Mouse (Mus musculus): ENCODE measurements at regions not wholly inside any gene's neighbourhood (a gene's known extent, or its start where the extent isn't known, plus 50 kb on each side); places are given as distances from the start of the nearest gene placed in this dataset.

DNA sequence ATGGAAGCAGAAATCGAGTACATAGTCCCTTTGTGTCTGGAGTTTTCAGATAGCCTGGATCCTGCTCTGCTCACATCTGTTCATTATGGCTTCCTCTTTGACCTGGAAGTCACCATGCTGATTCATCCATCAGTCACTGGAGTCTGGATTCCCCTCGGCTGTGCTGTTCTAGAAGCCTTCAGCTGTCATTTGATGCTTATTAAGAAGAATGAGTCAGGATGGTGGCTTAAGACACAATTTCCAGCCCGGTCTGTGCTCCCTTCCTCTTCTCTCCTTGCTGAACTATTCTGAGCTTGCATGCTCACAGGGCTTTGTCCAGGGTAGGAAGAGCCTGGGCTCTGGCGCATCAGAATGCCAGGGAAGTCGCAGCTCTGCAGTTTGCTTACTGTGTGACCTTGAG, 1398.2 kb upstream of the A1bg start:
- ATAC-seq (ENCODE audit: extremely low read depth, insufficient number of reproducible peaks, low FRiP score, poor library complexity, severe bottlenecking) = no peak

DNA sequence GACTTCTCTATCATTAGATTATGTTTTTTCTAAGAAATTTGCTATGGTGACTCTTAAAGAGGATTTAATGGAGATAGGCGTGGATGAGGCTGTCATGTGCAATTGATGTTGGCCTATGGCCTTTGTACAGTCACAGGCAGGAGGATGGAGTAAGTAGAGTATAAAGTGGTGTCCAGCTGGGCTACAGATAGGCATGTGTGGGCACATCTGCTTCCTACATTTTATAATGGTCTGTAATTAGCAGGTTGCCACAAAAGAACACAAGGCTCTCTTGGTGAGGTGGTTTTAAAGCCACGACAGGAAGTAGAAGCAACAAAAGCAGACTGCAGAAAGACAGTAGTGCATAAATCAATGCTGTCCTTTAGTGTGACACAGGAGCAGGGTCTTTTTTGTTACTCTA, 1391.6 kb upstream of the A1bg start:
- no peak for ATAC-seq (ENCODE audit: extremely low read depth, insufficient number of reproducible peaks, low FRiP score, poor library complexity, severe bottlenecking)

DNA sequence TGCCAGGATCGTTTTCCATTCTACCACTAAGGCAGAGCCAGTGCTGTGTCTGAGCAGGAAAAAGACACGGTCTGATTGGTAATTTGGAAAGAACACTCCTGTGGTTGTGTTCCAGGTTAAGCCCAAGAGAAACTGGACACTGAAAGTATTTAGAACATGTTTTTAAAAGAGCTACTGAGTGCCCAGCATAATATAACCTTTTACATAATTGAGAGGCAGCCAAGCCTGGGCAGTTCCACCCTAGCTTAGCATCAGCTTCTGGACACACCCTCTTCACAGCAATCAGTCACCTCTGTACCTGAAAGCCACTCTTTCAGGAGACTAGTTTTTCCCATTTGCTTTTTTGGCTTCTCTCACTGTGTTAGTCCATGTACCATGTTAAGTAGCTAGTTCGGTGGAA, 1379.4 kb upstream of the A1bg start:
- no peak for ATAC-seq (ENCODE audit: extremely low read depth, insufficient number of reproducible peaks, low FRiP score, poor library complexity, severe bottlenecking)

DNA sequence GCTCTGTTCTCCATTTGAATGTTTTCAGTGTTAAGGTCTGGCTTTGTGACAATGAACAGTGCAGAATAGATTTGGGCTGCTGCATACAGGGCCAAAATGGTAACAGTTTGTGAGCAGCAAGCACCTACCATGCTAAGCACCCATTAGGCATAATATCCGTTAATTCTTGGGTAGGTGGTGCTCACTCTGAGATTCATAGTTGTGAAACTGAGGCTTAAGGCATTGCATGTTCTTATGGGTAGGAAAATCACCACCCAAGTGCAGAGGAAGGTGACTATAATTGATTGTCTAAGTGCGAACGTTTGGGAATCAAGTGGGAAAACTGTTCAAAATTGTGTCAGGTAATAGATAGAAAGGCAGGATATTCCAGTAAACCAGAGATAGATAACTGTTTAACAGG, 1378.8 kb upstream of the A1bg start:
- no peak for ATAC-seq (ENCODE audit: extremely low read depth, insufficient number of reproducible peaks, low FRiP score, poor library complexity, severe bottlenecking)

DNA sequence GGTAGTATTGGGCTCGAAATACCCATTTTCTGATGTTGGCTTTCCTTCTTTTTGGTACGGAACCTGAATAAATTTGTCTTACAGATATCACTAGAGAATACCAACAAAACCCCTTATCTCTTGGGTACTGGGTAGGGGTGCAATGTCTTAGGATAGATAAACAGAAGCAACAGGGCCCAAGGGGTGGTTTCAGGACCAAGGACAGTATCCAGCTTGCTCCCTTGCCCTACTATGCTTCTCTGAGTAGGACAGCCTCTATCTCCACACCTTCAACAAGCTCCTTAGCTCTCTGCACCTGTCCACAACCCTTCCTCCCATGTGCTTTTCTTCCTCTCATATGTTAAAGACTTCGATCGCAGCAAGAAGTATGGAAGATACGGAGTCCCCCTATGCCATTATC, 1374.3 kb upstream of the A1bg start:
- no peak for ATAC-seq (ENCODE audit: extremely low read depth, insufficient number of reproducible peaks, low FRiP score, poor library complexity, severe bottlenecking)

DNA sequence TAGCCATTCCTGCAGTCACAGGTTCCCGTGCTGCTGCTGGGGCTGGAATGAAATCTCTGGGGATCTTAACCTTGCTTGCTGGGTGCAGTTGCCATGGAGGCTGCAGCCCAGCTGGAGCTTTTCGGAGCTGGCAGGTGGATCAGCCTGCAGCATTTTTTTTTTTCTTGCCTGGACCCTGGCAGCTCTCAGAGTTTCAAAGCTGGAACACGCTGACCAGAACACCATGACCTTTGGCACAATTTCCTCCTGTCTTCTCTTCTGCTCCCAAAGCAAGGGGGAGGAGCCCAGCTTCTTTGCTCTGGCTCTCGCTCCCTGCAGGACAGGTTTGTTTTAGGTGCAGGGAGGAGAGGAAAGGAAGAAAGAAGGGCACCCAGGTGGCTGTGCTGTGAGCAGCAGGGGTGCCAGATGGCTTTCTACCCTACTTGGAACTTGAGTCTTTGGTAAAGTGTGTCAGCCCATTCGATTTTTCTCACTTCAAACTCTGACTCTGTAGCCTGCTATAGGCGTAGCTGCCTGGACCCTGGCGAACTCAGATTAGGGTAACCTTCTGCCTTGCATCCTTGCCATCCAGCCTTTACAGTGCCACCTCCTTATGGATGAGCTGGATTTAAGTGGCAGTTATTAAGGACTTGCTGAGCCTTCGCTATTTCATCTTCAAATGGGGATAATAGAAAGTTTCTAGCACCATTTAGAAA, 1372.6 kb upstream of the A1bg start:
- ATAC-seq (ENCODE audit: extremely low read depth, insufficient number of reproducible peaks, low FRiP score, poor library complexity, severe bottlenecking) = no peak

DNA sequence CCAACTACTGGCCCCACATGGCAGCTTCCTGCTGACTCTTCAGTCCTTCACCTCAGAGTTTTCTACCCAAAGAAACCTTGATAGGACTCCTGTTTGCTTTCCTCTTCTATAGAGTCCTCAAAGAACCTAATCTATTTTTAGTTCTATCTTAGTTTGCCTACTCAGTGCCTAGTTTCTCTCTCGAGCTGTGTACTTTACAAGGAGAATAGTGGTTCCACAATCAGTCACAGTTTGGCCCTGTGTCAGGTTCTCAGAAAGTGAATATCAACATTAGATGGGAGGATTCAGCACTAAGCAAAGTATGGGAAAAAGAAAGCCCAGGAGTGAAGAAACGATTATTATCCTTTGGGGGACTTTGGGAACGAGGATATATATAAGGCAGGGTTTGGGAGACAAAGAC, 1372.0 kb upstream of the A1bg start:
- ATAC-seq (ENCODE audit: extremely low read depth, insufficient number of reproducible peaks, low FRiP score, poor library complexity, severe bottlenecking) = no peak

DNA sequence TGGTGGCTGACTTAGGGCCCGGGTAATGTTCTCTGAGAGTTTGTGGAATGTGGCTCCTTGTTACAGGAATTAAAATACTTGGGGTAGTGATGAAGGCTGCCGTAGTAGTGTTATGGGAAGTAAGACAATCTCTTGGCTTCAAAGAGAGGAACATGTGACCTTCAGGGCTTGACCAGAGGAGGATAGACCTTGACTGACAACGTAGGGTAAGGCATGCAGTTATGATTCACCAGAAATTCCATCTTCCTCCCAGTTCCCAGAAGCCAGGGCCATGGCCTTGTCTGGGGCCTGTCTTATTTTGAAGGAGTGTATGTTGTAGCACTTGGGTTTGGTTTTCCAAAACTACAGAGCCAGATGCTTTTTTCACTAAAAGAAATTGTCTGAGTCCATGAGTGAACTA, 1370.1 kb upstream of the A1bg start:
- ATAC-seq (ENCODE audit: extremely low read depth, insufficient number of reproducible peaks, low FRiP score, poor library complexity, severe bottlenecking) = no peak

DNA sequence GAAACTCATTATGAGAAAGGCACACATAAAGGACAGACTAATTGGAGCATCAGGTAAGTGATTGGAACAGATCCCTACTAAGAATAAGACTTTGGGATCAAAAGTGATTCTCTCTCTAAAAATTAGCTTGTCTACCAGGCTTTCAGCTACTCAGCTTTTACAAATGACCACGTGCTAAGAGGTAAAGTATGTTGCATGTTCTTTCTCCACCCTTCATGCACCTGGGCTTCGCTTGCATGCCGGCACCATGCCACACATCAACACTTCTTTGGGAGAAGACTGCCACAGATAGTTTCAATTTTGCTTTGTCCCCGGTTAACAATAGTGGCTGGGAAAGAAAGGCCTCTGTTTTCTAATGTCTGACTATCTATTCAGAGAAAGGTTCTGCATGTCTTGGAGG, 1367.9 kb upstream of the A1bg start:
- no peak for ATAC-seq (ENCODE audit: extremely low read depth, insufficient number of reproducible peaks, low FRiP score, poor library complexity, severe bottlenecking)

DNA sequence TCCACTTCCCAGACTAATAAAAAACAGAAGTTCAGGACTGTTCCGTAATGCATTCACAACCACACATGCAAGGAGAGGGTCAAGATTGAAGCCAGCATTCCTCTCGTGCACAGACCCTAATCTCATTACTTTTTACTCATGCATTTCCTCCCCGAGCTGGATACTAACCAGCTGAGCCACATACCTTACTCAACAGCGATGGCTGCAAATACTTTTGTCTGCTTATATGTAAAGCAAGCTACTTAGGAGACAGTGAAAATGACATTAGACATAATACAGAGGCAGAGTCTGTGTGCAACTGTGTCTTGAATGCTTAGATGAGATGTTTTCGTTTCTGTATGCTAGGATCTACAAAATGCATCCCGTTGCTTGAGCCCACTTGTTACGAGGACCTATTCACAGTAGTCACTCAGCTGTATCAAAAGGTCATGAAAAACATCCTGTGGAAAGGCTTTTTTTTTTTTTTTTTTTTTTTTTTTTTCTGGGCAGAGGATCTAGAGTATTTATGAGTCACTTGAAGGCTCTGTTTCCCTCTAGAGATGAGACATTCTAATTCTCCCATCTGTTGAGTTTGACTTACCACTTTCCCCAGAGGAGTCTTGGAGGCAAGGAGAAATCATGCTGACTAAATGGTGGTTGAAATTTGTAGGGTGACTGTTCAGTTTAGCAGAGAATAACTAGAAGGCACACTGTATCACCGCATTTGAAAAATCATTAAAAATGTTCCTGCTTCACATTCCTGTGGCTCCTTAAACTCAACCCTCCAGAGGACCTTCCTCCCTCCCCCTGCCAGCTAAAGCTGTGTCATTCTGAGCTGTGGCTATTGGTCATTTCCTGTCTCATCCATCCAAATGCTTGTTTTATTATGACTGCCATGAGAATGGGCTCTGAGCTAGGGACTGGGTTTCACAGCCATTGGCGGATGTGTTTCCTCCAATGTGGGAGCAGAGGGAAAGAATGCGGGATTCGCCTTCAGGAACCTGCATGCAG, 1364.1 kb upstream of the A1bg start:
- no peak for ATAC-seq (ENCODE audit: extremely low read depth, insufficient number of reproducible peaks, low FRiP score, poor library complexity, severe bottlenecking)

DNA sequence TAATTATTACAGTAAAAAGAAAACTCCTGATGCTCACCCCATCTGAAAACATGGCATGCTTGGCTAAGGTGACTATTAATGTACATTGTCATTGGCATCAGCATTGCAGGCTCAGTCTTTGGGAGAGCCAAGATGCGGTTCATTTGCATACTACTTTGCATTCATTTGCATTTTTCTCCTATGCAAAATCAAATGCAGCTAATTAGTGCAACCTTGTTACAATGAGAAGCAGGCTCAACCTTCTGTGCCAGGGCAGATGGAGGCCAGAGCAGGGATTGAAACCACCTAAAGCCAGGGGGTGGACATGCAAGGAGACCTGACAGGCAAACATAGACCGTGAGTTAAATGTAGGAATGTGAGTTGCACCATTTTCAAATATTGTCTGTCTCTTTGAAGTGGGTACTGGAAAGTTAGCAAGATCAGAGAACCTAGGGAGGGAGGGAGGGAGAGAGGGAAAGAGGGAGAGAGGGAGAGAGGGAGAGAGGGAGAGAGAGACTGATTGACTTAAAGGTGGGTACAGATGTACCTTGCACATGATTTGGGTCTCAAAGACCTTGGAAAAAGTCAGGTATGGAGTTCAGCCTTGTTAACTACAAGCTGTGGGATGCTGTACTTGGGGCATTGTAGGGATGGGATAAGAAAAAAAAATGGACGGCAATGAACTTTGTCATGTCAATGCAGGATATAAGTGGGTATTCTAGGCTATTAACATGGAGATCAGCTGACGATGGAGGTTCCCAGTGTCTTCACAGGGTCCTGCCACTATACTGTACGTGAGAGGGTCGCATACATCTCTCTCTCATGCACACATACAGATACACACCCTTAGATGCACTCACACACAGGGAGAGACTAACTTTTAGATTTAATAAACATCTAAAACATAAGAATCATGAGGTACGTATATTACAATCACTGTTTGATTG, 1362.1 kb upstream of the A1bg start:
- ATAC-seq (ENCODE audit: extremely low read depth, insufficient number of reproducible peaks, low FRiP score, poor library complexity, severe bottlenecking) = no peak

DNA sequence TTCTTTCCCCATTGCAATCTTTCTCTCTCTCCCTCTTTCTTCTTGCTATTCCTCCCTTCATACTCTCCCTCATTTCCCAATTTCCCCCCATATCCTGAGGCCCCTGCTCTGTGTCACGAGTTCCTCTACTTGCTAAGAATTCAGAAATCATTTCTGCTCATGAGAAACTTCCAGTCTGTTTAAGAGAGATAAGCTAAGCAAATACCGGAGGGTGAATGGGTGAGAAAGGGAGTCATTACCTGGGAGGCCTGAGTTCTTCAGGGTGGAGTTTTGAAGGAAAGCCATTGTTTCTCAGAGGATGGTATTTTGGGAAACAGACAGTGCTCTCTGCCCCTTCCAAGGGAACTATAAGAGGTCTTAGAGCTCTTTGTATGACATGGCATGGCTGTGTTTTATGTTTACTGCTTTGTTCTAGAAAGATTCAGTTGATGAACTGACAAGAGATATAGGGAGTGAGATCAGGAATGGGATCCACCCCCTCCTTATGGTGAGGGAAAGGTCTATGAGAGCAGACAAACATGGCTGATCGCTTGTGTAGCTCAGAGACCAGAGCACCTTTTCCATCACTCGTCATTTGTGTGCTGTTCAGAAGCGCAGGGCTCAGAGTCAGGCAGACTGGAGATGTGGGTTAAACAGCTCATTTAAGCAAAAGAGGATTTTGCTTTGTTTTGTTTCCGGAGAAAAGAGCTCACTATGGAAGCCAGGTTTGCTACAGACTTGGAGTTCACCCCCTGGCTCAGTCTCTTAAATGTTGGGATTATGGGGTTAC, 1361.0 kb upstream of the A1bg start:
- no peak for ATAC-seq (ENCODE audit: extremely low read depth, insufficient number of reproducible peaks, low FRiP score, poor library complexity, severe bottlenecking)

DNA sequence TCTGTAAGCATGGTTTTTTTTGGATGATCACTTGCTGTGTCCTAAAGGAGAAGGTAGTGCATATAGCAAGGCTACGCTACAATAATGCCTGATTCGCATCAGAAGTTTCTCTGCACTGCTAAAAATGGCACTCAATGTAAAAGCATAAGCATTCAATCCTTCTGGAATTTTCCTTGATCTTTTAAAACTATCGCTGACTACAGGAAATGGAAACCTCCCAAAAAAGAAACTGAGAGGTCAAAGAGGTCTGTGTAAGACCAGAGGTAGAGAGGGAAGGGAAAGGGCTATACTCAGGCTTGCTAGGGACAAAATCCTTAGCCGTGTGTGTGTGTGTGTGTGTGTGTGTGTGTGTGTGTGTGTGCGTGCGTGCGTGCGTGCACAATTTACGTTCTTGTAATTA, 1359.8 kb upstream of the A1bg start:
- no peak for ATAC-seq (ENCODE audit: extremely low read depth, insufficient number of reproducible peaks, low FRiP score, poor library complexity, severe bottlenecking)

DNA sequence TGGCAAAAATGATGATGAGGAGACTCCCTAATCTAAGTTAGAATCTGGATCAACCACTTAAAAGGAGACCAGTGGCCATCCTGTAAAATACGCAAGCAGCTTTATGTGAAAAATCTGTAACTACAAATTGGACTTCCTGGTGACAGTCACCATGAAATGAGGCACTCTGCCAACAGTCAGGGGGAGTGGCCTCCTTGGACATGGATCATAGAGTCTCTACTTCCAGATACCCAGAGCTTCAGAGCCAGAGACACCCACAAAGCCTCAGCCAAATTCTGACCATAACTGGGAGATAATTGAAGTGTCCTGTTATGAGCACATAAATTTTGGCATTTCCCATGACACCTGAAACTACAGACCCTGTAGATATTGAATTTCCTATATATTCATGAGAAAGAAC, 1359.3 kb upstream of the A1bg start:
- ATAC-seq (ENCODE audit: extremely low read depth, insufficient number of reproducible peaks, low FRiP score, poor library complexity, severe bottlenecking) = no peak

DNA sequence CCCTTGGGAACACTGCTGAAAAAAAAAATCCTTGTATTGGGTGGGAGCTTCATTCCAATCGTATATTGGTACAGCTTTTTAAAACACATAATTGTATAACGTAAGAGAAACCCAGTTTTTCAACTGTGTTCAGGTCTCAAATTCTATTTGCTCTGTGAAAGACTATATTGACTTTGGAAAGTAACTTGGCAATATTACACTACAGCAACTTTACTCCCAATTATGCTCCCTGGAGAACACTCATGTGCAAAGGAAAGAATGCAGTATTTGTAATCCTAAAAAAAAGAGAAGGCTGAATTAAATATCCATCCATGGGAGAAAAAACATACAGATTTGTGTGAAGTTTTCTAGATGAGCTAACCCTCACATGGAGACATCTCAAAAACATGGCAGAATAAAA, 1356.7 kb upstream of the A1bg start:
- ATAC-seq (ENCODE audit: extremely low read depth, insufficient number of reproducible peaks, low FRiP score, poor library complexity, severe bottlenecking) = no peak

DNA sequence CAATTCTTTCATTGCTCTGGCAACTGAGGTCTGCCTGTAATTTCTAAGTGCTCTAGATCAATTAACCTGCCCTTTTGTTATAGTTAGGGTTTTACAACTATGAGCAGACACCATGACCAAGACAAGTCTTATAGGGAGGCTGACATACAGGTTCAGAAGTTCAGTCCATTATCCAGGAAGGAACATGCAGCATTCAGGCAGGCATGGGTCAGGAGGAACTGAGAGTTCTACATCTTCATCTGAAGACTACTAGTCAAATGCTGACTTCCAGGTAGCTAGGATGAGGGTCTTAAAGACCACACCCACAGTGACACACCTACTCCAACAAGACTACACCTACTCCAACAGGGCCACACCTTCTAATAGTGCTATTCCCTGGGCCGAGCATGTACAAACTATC, 1352.0 kb upstream of the A1bg start:
- ATAC-seq (ENCODE audit: extremely low read depth, insufficient number of reproducible peaks, low FRiP score, poor library complexity, severe bottlenecking) = no peak

DNA sequence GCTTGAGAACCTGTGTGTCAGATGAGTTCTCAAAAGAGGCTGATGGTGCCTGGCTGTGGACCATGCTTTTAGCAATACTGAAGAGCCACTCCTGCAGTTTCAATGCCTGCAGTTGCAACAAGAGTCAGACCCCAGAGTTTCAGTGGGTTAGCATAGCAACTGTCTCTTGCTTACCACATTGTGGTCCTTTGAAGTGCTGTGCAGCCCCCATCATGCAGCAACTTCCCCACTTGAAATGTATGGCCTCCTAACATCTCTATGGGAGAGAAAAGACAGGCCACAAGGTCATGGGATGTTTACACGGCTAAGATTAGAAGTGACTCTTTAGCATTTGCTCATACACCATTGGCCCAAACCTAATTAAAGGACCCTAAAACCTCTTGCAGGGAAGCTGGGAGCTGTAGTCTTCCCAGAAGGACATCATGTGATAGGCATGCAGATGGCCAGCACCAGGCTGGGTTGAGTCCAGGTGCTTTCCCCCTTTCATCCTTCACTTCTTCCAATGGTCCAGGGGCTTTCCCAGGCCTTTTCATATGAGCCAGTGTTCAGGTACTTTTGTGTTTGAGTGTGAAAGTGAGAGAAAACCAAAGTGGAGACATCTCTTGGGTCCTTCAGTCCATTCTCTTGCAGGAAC, 1351.2 kb upstream of the A1bg start:
- no peak for ATAC-seq (ENCODE audit: extremely low read depth, insufficient number of reproducible peaks, low FRiP score, poor library complexity, severe bottlenecking)

DNA sequence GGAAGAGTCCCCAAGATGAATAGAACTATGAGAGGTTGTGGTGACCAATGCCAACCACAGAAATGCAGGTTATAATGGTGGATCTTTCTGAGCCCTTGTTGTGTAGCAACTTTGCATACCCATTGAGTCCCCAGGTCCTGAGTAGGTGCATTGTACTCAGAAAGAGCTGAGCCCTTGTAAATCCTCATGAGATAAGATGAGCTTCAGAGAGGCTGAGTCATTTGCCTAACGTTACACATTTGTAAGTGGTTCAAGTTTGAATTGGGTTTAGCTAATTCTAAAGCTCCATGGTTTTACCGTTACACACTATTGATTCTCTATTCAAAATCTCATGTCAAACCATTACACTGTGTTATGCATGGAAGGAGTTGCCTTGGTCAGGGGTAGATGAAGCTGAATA, 1349.9 kb upstream of the A1bg start:
- ATAC-seq (ENCODE audit: extremely low read depth, insufficient number of reproducible peaks, low FRiP score, poor library complexity, severe bottlenecking) = no peak

All from neutrophil, adult 5-6 weeks (primary cell).